Mouse (Mus musculus) megakaryocyte, embryonic 14.5 days (primary cell): Measurements from ENCODE around the gene Palmd. TPM values are rescaled to one million over a fixed set of nuclear protein-coding genes. Genes with fewer than 3 reads are reported as not detected.

Source experiments
- H3K27me3 ChIP-seq: replicated peaks from 2 replicates; pipeline ENCODE3; 2012; ENCODE audit warnings: inconsistent platforms
- H3K36me3 ChIP-seq: replicated peaks from 2 replicates; pipeline ENCODE3; 2012; ENCODE audit warnings: low read length, inconsistent platforms, mixed read lengths
- H3K4me1 ChIP-seq: 2 replicates; pipeline ENCODE4 v1.6.1; 2012; ENCODE audit warnings: inconsistent platforms
- H3K4me3 ChIP-seq: replicated peaks from 2 replicates; pipeline ENCODE3; 2012; ENCODE audit warnings: moderate library complexity, mild to moderate bottlenecking, inconsistent platforms
- H3K9me3 ChIP-seq: 2 replicates; pipeline ENCODE4 v1.6.1; 2012; ENCODE audit warnings: inconsistent platforms
- FLI1 ChIP-seq: IDR thresholded peaks from 2 replicates; pipeline ENCODE4 v1.6.1; 2012; ENCODE audit warnings: low read length, inconsistent platforms, mixed read lengths
- GATA1 ChIP-seq: IDR thresholded peaks from 3 replicates; pipeline ENCODE4 v1.6.1; 2012; ENCODE audit warnings: mixed read lengths, low read length, inconsistent platforms, borderline replicate concordance
- polyA plus RNA-seq: library from polyadenylated mRNA; stranded (reverse); fragments of >175 nt; gene quantifications from 2 replicates; pipeline ENCODE4 v1.2.3, GENCODE M21; 2012; ENCODE audit warnings: low replicate concordance; ENCODE audit not compliant: insufficient read depth

Gene Palmd
- polyA plus RNA-seq, 1 experiment: not detected

DNA sequence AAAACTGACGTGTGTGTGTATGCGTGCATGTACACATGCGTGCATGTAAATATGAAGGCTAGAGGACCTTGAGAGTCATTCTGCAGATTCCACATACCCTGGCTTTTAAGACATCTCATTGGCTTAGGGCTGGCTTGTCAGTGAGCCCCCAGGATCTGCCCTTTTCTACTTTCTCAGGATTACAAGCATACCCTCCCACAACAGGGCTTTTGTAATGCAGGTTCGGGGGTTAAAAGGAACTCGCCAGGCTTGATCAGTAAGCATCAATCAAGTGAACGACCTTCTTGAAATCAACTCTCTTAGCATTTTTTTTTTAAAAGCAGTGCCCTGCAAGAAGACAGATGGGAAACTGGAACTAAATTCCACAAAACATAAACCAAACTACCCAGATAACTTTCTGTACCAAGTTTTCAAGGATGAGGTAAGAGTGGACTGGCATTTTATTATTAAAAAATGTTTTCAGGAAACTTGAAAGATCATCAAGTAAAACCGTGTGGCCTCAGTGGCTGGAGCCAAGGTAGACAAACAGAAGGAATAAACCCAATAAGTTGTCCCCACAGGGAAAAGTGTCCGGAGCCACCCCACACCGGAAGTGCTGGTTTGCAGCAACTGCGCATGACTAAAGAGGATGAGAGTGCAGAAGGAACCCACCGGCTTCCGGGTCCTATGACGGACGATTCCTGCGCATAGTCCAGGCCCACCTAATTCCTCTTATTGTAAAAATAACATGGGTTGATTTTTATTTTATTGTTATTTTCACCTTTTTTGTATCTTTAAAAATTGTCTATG is 7.2 kb downstream of the Palmd start:
- Histone ChIP-seq H3K4me3 (no peak overlapping the region), H3K36me3 (no peaks in the 10 kb centered on the region), H3K27me3 (no peaks in the 10 kb centered on the region), H3K4me1 (peaks cover 3% of the 10 kb centered on the region; the same call in 1 of the 2 replicates), H3K9me3 (no peaks in the 10 kb centered on the region)
- TF ChIP-seq FLI1: no peak
- TF ChIP-seq GATA1: no peak

- Histone ChIP-seq H3K9me3 (no peaks in the 10 kb centered on the region), H3K27me3 (no peaks in the 10 kb centered on the region), H3K4me3 (no peak overlapping the region), H3K36me3 (no peaks in the 10 kb centered on the region), H3K4me1 (no peaks in the 10 kb centered on the region)
- no peak for TF ChIP-seq GATA1
- no peak for TF ChIP-seq FLI1
Measured at GRCm38 (mm10) chr3:116960414-116960813, 8.4 kb downstream of the Palmd start.

GRCm38 (mm10) chr3:116955061-116955460 is 13.7 kb downstream of the Palmd start:
- H3K27me3 ChIP-seq: no peaks in the 10 kb centered on the region
- no peaks in the 10 kb centered on the region for H3K36me3 ChIP-seq
- TF ChIP-seq FLI1 (no peak), GATA1 (no peak)
- no peak overlapping the region for H3K4me3 ChIP-seq
- H3K4me1 ChIP-seq: no peaks in the 10 kb centered on the region
- H3K9me3 ChIP-seq: no peaks in the 10 kb centered on the region

DNA sequence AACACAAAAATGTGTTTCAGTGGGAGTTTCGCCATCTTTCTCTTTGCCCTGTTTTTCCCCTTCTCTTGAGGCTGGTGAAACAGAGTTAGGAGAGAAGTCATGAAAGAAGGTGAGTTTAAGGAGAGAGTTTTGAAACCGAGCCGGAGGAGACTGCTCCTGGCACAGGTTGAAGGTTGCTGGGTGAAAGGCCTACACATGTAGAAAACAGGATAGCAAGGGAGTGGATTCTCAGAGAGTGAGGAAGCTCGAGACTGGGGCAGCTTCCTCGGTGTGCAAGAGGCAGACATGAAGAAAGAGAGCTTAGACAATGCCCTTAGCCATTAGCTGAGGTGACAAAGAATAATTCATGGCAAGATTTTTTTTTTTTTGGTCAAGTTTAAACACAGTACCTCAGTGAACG is 15.4 kb downstream of the Palmd start:
- TF ChIP-seq FLI1 (no peak), GATA1 (no peak)
- Histone ChIP-seq H3K27me3 (peaks cover 2% of the 10 kb centered on the region), H3K4me3 (no peak overlapping the region), H3K9me3 (no peaks in the 10 kb centered on the region), H3K4me1 (no peaks in the 10 kb centered on the region), H3K36me3 (no peaks in the 10 kb centered on the region)

- H3K4me1 ChIP-seq: no peaks in the 10 kb centered on the region
- peaks cover 2% of the 10 kb centered on the region for H3K27me3 ChIP-seq
- no peaks in the 10 kb centered on the region for H3K9me3 ChIP-seq
- H3K36me3 ChIP-seq: no peaks in the 10 kb centered on the region
- TF ChIP-seq GATA1 (no peak), FLI1 (no peak)
- H3K4me3 ChIP-seq: no peak overlapping the region
Measured at GRCm38 (mm10) chr3:116952242-116952899, 16.4 kb downstream of the Palmd start.

- Histone ChIP-seq H3K36me3 (no peaks in the 10 kb centered on the region), H3K27me3 (peaks cover 2% of the 10 kb centered on the region), H3K4me3 (no peak overlapping the region), H3K9me3 (no peaks in the 10 kb centered on the region), H3K4me1 (no peaks in the 10 kb centered on the region)
- TF ChIP-seq GATA1 (no peak), FLI1 (no peak)
Measured at GRCm38 (mm10) chr3:116951489-116951888, 17.3 kb downstream of the Palmd start.

GRCm38 (mm10) chr3:116950665-116951115 is 18.1 kb downstream of the Palmd start:
- peaks cover 2% of the 10 kb centered on the region for H3K27me3 ChIP-seq
- no peaks in the 10 kb centered on the region for H3K36me3 ChIP-seq
- no peaks in the 10 kb centered on the region for H3K9me3 ChIP-seq
- no peak for TF ChIP-seq GATA1
- TF ChIP-seq FLI1: no peak
- H3K4me3 ChIP-seq: no peak overlapping the region
- no peaks in the 10 kb centered on the region for H3K4me1 ChIP-seq

- TF ChIP-seq FLI1 (no peak), GATA1 (no peak)
Measured at GRCm38 (mm10) chr3:116946476-116946875, 22.3 kb downstream of the Palmd start.

DNA sequence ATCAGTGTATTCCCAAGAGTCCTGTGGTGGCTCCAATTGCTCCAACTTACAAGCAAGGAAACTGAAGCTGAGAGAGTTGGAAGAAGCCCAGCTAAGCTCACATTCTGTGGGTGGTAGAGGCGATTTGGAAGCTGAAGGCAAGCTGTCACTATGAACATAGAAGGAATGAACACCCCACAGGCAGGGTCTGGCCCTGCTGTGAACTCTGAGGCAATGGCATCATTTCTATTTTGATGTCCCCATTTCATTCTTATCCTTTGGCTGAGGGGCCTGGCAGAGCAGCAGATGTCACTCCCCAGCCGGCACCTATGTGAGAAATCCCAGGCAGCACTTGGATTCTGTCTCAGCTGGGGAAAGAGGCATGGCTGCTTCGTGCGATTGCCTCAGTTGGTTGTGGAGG is 25.4 kb downstream of the Palmd start:
- TF ChIP-seq FLI1 (no peak), GATA1 (no peak)
- H3K4me3 ChIP-seq: no peak overlapping the region
- peaks cover 2% of the 10 kb centered on the region; the same call in 1 of the 2 replicates for H3K9me3 ChIP-seq
- H3K4me1 ChIP-seq: no peaks in the 10 kb centered on the region
- no peaks in the 10 kb centered on the region for H3K36me3 ChIP-seq
- H3K27me3 ChIP-seq: no peaks in the 10 kb centered on the region

More at GRCm38 (mm10) chr3:116946476-116946875, 22.3 kb downstream of the Palmd start:
- H3K4me3 ChIP-seq: no peak overlapping the region
- no peaks in the 10 kb centered on the region for H3K4me1 ChIP-seq
- H3K9me3 ChIP-seq: no peaks in the 10 kb centered on the region
- no peaks in the 10 kb centered on the region for H3K36me3 ChIP-seq
- H3K27me3 ChIP-seq: peaks cover 2% of the 10 kb centered on the region

DNA sequence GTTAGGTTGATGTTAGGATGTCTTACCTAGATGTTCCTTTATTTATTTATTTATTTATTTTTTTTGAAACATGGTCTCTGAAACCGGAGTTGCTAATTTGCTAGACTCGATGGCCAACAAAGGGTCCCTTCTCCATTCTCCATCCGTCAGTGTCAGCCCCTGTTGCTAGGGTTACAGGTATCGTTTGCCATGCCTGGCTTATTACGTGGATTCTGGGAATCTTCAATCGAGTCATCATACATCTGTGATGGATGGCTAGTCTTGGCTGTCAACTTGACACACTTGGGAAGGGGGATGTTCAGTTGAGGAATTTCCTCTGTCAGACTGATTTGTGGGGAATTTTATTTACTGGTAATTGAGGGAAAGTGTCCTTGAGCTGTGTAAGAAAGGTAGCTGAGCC is 26.0 kb downstream of the Palmd start:
- H3K27me3 ChIP-seq: no peaks in the 10 kb centered on the region
- H3K36me3 ChIP-seq: no peaks in the 10 kb centered on the region
- peaks cover 6% of the 10 kb centered on the region for H3K9me3 ChIP-seq
- TF ChIP-seq GATA1 (no peak), FLI1 (no peak)
- no peak overlapping the region for H3K4me3 ChIP-seq
- no peaks in the 10 kb centered on the region for H3K4me1 ChIP-seq
